ENCODE assay signal across 12 mouse cellular contexts in the genomic region with DNA sequence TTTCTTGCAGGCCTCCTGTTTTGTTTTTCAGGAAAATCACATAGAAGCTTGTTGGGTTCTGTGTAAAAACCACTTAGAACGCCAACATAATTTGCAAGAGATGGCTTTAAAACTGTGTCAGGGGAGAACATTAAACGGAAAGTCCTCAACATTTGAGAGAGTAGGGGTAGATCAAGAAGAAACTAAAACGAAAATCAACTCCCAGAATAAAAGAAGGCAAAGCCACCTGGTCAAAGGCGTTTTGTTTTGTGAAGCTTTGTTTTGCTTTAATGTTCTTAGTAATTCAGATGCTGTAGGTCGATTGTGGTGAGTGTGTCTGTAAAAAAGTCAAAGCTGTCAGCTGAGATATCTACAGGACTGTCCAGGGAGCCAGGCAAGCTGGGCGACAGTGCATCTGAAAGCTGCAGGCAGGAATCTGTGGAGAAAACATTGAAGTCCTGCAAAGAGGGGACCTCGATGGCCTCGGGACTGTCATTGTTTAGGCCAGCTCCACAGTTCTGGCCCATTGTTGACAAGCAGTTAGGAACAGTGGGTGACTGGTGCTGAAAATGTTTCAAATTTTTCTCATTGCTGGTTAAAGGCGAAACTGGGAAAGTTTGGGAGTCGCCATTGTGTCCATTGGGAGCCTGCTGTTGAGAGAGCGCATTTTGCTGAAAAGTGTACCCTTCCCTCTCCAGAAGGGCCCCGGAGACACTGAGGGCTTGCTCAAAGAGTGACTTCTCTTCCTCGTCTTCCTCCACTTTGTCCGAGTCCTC. TPM values are rescaled to one million over a fixed set of nuclear protein-coding genes. Genes with fewer than 3 reads are reported as not detected.
DNase-seq lines count a peak whose midpoint lies in the region; ATAC-seq lines count a peak whose summit lies in the region.
"Had no signal": no experiment of that assay in that cellular context is flagged by ENCODE, and none has a peak within 500 bp of the region (broad histone marks: within the 10 kb centered on the region; RNA-seq: fewer than 3 reads in every experiment).

No protein-coding gene starts in this region.

- H3K4me3 ChIP-seq in heart, embryonic 11.5 days (ENCODE audit: low read depth, low read length): peak overlapping the region; percentile 32
- H3K4me3 ChIP-seq in embryonic facial prominence, embryonic 12.5 days: peak overlapping the region; percentile 36
- peak overlapping the region; percentile 37 for H3K4me3 ChIP-seq in limb, embryonic 12.5 days (replicated peaks)
- H3K4me3 ChIP-seq: forebrain, embryonic 15.5 days; left cerebral cortex, adult 2 months had no signal

- H3K27ac ChIP-seq in heart, embryonic 11.5 days (ENCODE audit: low read depth, low read length): peak overlapping the region; percentile 29; the same call in 1 of the 2 replicates
- peak overlapping the region; percentile 86 for H3K27ac ChIP-seq in embryonic facial prominence, embryonic 12.5 days
- H3K27ac ChIP-seq in limb, embryonic 12.5 days: peak overlapping the region; percentile 51; the same call in 1 of the 2 replicates
- H3K27ac ChIP-seq: forebrain, embryonic 15.5 days; left cerebral cortex, adult 2 months had no signal

- H3K4me2 ChIP-seq in heart, embryonic 11.5 days: peak overlapping the region; percentile 43
- H3K4me2 ChIP-seq in embryonic facial prominence, embryonic 12.5 days (replicated peaks): peak overlapping the region; percentile 39
- H3K4me2 ChIP-seq in limb, embryonic 12.5 days: peak overlapping the region; percentile 64
- H3K4me2 ChIP-seq: forebrain, embryonic 15.5 days had no signal

- 10% methylated on average over 14 of the region's 14 CpGs for WGBS in heart, embryonic 11.5 days (ENCODE audit: insufficient replicate concordance)
- 2% methylated on average over 14 of the region's 14 CpGs for WGBS in embryonic facial prominence, embryonic 12.5 days
- WGBS in limb, embryonic 12.5 days: 20% methylated on average over 14 of the region's 14 CpGs

- peak overlapping the region; percentile 58 for H3K9ac ChIP-seq in heart, embryonic 11.5 days (ENCODE audit: low read depth, low read length)
- peak overlapping the region; percentile 39 for H3K9ac ChIP-seq in embryonic facial prominence, embryonic 12.5 days
- no peak overlapping the region for H3K9ac ChIP-seq in limb, embryonic 12.5 days (replicated peaks)
- H3K9ac ChIP-seq: forebrain, embryonic 15.5 days had no signal

- H3K4me1 ChIP-seq in heart, embryonic 11.5 days (ENCODE audit: control insufficient read depth, insufficient read depth, low read length): peaks cover 5% of the 10 kb centered on the region; the same call in 1 of the 2 replicates
- 0 out of 2 replicates have a peak, but pooled peaks cover 4% of the 10 kb centered on the region for H3K4me1 ChIP-seq in embryonic facial prominence, embryonic 12.5 days
- peaks cover 69% of the 10 kb centered on the region for H3K4me1 ChIP-seq in limb, embryonic 12.5 days (replicated peaks)

- DNase-seq in heart, adult 18-20 months: no peak
- DNase-seq in 3T3-L1 (ENCODE audit: low read depth, low spot score): peak; percentile 62
- DNase-seq in layer of hippocampus, adult 18-20 months (ENCODE audit: low spot score in 2 of 2): no peak
- DNase-seq: thymus, postnatal 4 days had no signal

- H3K36me3 ChIP-seq in heart, embryonic 11.5 days (ENCODE audit: control insufficient read depth, insufficient read depth, low read length): no peaks in the 10 kb centered on the region
- H3K36me3 ChIP-seq in embryonic facial prominence, embryonic 12.5 days: no peaks in the 10 kb centered on the region
- H3K36me3 ChIP-seq in limb, embryonic 12.5 days: no peaks in the 10 kb centered on the region
- H3K36me3 ChIP-seq: forebrain, embryonic 15.5 days had no signal

- H3K27me3 ChIP-seq in heart, embryonic 11.5 days (ENCODE audit: control insufficient read depth, insufficient read depth, low read length): peaks cover 94% of the 10 kb centered on the region
- H3K27me3 ChIP-seq in embryonic facial prominence, embryonic 12.5 days: peaks cover 90% of the 10 kb centered on the region
- peaks cover 79% of the 10 kb centered on the region for H3K27me3 ChIP-seq in limb, embryonic 12.5 days
- H3K27me3 ChIP-seq: CH12.LX had no signal

- ATAC-seq in heart, embryonic 11.5 days (replicated peaks; ENCODE audit: insufficient number of reproducible peaks, low FRiP score, low TSS enrichment): no peak
- no peak for ATAC-seq in embryonic facial prominence, embryonic 12.5 days (ENCODE audit: insufficient number of reproducible peaks, insufficient read depth, low FRiP score, low TSS enrichment)
- no peak for ATAC-seq in limb, embryonic 12.5 days (ENCODE audit: insufficient number of reproducible peaks, insufficient read depth, low FRiP score, low TSS enrichment, low read depth)
- ATAC-seq in cerebellum, adult (ENCODE audit: insufficient number of reproducible peaks, low FRiP score, low TSS enrichment): no peak
- ATAC-seq in megakaryocyte, adult 5-6 weeks (ENCODE audit: poor library complexity, severe bottlenecking): no peak
- ATAC-seq: forebrain, embryonic 15.5 days had no signal

- no peaks in the 10 kb centered on the region for H3K9me3 ChIP-seq in heart, embryonic 11.5 days (replicated peaks; ENCODE audit: control insufficient read depth, low read length)
- H3K9me3 ChIP-seq in embryonic facial prominence, embryonic 12.5 days: no peaks in the 10 kb centered on the region
- no peaks in the 10 kb centered on the region for H3K9me3 ChIP-seq in limb, embryonic 12.5 days
- H3K9me3 ChIP-seq: forebrain, embryonic 15.5 days had no signal

RNA-seq across cellular contexts. Expression of a gene that starts 1.8 kb away (rescaled TPM):
- 3.5 and 3.6 TPM in 2 replicates for polyA plus RNA-seq in heart, embryonic 11.5 days (2014; fragmentation: Nextera tagmentation; extraction: Ambion mirVana)
- total RNA-seq in heart, adult 18-20 months (2021): under 1 TPM; 0.15 TPM
- polyA plus RNA-seq in embryonic facial prominence, embryonic 12.5 days (2016; fragmentation: Nextera tagmentation; extraction: Ambion mirVana): 15.1 and 18.2 TPM in 2 replicates
- polyA plus RNA-seq in limb, embryonic 12.5 days (2016; fragmentation: Nextera tagmentation; extraction: Ambion mirVana): 1.8 and 2.0 TPM in 2 replicates
- not detected for total RNA-seq in layer of hippocampus, adult 18-20 months (2021)
- not detected in 2 replicates for total RNA-seq in megakaryocyte, adult 5-6 weeks (2015)
- total RNA-seq in megakaryocyte, adult 5-6 weeks (2017): not detected in 2 replicates
- total RNA-seq: CH12.LX; left cerebral cortex, adult 2 months had no signal
- polyA plus RNA-seq: forebrain, embryonic 15.5 days had no signal

RNA-seq across cellular contexts. Expression of a gene that starts 4.7 kb away (rescaled TPM):
- polyA plus RNA-seq in heart, embryonic 11.5 days (2014; fragmentation: Nextera tagmentation; extraction: Ambion mirVana): 1.2 TPM in 2 replicates
- total RNA-seq in heart, adult 18-20 months (2021): under 1 TPM; 0.12 to 0.23 TPM
- 0.71 and 0.77 TPM in 2 replicates for polyA plus RNA-seq in embryonic facial prominence, embryonic 12.5 days (2016; fragmentation: Nextera tagmentation; extraction: Ambion mirVana)
- 0.58 and 0.70 TPM in 2 replicates for polyA plus RNA-seq in limb, embryonic 12.5 days (2016; fragmentation: Nextera tagmentation; extraction: Ambion mirVana)
- total RNA-seq in layer of hippocampus, adult 18-20 months (2021): not detected
- total RNA-seq in megakaryocyte, adult 5-6 weeks (2015): 0.11 TPM in 1 of 2 replicates, not detected in the other
- total RNA-seq in megakaryocyte, adult 5-6 weeks (2017): 0.37 TPM in 1 of 2 replicates, not detected in the other
- total RNA-seq: left cerebral cortex, adult 2 months had no signal
- polyA plus RNA-seq: forebrain, embryonic 15.5 days had no signal

RNA-seq across cellular contexts. Expression of a gene that starts 14.5 kb away (rescaled TPM):
- 0.45 and 0.57 TPM in 2 replicates for polyA plus RNA-seq in heart, embryonic 11.5 days (2014; fragmentation: Nextera tagmentation; extraction: Ambion mirVana)
- total RNA-seq in heart, adult 18-20 months (2021): not detected
- 0.17 and 0.35 TPM in 2 replicates for polyA plus RNA-seq in embryonic facial prominence, embryonic 12.5 days (2016; fragmentation: Nextera tagmentation; extraction: Ambion mirVana)
- 0.91 and 0.98 TPM in 2 replicates for polyA plus RNA-seq in limb, embryonic 12.5 days (2016; fragmentation: Nextera tagmentation; extraction: Ambion mirVana)
- total RNA-seq in layer of hippocampus, adult 18-20 months (2021): not detected
- total RNA-seq in megakaryocyte, adult 5-6 weeks (2015): not detected in 2 replicates
- not detected in 2 replicates for total RNA-seq in megakaryocyte, adult 5-6 weeks (2017)
- total RNA-seq: CH12.LX; left cerebral cortex, adult 2 months had no signal
- polyA plus RNA-seq: forebrain, embryonic 15.5 days had no signal

RNA-seq across cellular contexts. Expression of a gene that starts 28.8 kb away (rescaled TPM):
- polyA plus RNA-seq in heart, embryonic 11.5 days (2014; fragmentation: Nextera tagmentation; extraction: Ambion mirVana): 0.68 and 1.4 TPM in 2 replicates
- total RNA-seq in heart, adult 18-20 months (2021): under 1 TPM in 1 of 2 experiments, not detected in 1; 0.41 TPM
- 0.14 TPM in 1 of 2 replicates, not detected in the other for polyA plus RNA-seq in embryonic facial prominence, embryonic 12.5 days (2016; fragmentation: Nextera tagmentation; extraction: Ambion mirVana)
- polyA plus RNA-seq in limb, embryonic 12.5 days (2016; fragmentation: Nextera tagmentation; extraction: Ambion mirVana): 0.35 and 0.90 TPM in 2 replicates
- total RNA-seq in layer of hippocampus, adult 18-20 months (2021): not detected
- 0.27 TPM in 1 of 2 replicates, not detected in the other for total RNA-seq in megakaryocyte, adult 5-6 weeks (2015)
- total RNA-seq in megakaryocyte, adult 5-6 weeks (2017): 0.28 TPM in 1 of 2 replicates, not detected in the other
- total RNA-seq: CH12.LX; left cerebral cortex, adult 2 months had no signal
- polyA plus RNA-seq: forebrain, embryonic 15.5 days had no signal

RNA-seq across cellular contexts. Expression of a gene that starts 41.6 kb away (rescaled TPM):
- 2.4 and 2.6 TPM in 2 replicates for polyA plus RNA-seq in heart, embryonic 11.5 days (2014; fragmentation: Nextera tagmentation; extraction: Ambion mirVana)
- under 1 TPM; 0.40 to 0.59 TPM for total RNA-seq in heart, adult 18-20 months (2021)
- polyA plus RNA-seq in embryonic facial prominence, embryonic 12.5 days (2016; fragmentation: Nextera tagmentation; extraction: Ambion mirVana): 0.33 and 0.34 TPM in 2 replicates
- polyA plus RNA-seq in limb, embryonic 12.5 days (2016; fragmentation: Nextera tagmentation; extraction: Ambion mirVana): 8.2 and 9.2 TPM in 2 replicates
- total RNA-seq in layer of hippocampus, adult 18-20 months (2021): not detected
- 0.09 and 0.13 TPM in 2 replicates for total RNA-seq in megakaryocyte, adult 5-6 weeks (2015)
- 0.18 TPM in 1 of 2 replicates, not detected in the other for total RNA-seq in megakaryocyte, adult 5-6 weeks (2017)
- total RNA-seq: left cerebral cortex, adult 2 months had no signal
- polyA plus RNA-seq: forebrain, embryonic 15.5 days had no signal

Comparison
In these comparisons a context has a peak if more than half of its experiments do, and no peak if none do; other contexts are left out.
1. H3K27ac ChIP-seq: peak in every context shown above with its lines; median percentile 86 in embryonic facial prominence, embryonic 12.5 days; 51 in limb, embryonic 12.5 days; 29 in heart, embryonic 11.5 days.